Mouse (Mus musculus) limb, embryonic 12.5 days (tissue): Measurements from ENCODE around the gene C1qbp. TPM values are rescaled to one million over a fixed set of nuclear protein-coding genes. Genes with fewer than 3 reads are reported as not detected.

Experiments
- ATAC-seq: fragments of 200-750 bp; cut with Nextera tagmentation; 2 replicates; pipeline ENCODE4 v1.8.0; 2017; ENCODE audit warnings: low read depth, moderate TSS enrichment; ENCODE audit not compliant: insufficient number of reproducible peaks, insufficient read depth, low FRiP score, low TSS enrichment
- H3K27ac ChIP-seq: fragments of 300-500 bp; sonication (generic); 2 replicates; pipeline ENCODE4 v1.5.1; 2016; ENCODE audit warnings: mild to moderate bottlenecking, moderate library complexity
- H3K27me3 ChIP-seq: fragments of 300-500 bp; sonication (generic); 2 replicates; pipeline ENCODE4 v1.6.1; 2016; ENCODE audit warnings: mild to moderate bottlenecking, moderate library complexity
- H3K36me3 ChIP-seq: fragments of 300-500 bp; sonication (generic); 2 replicates; pipeline ENCODE4 v1.6.1; 2016; ENCODE audit warnings: mild to moderate bottlenecking, moderate library complexity
- H3K4me1 ChIP-seq: fragments of 300-500 bp; sonication (generic); replicated peaks from 2 replicates; pipeline ENCODE4 v1.6.1; 2016
- H3K4me2 ChIP-seq: fragments of 300-500 bp; sonication (generic); 2 replicates; pipeline ENCODE4 v1.6.1; 2016; ENCODE audit warnings: mild to moderate bottlenecking, moderate library complexity
- H3K4me3 ChIP-seq: fragments of 300-500 bp; sonication (generic); replicated peaks from 2 replicates; pipeline ENCODE4 v1.5.1; 2016; ENCODE audit warnings: mild to moderate bottlenecking
- H3K9ac ChIP-seq: fragments of 300-500 bp; sonication (generic); replicated peaks from 2 replicates; pipeline ENCODE4 v1.6.1; 2016; ENCODE audit warnings: mild to moderate bottlenecking, moderate library complexity
- H3K9me3 ChIP-seq: fragments of 300-500 bp; sonication (generic); 2 replicates; pipeline ENCODE4 v1.6.1; 2016; ENCODE audit warnings: mild to moderate bottlenecking, moderate library complexity
- WGBS: fragments of 180-500 bp; shearing (Covaris S2); methylation state at CpG from one replicate; pipeline ENCODE4 v1.1.7; 2016; 5-methylcytosine and 5-hydroxymethylcytosine counted together
- polyA plus RNA-seq: library from polyadenylated mRNA; unstranded; fragments of >200 nt; fragmentation: Nextera tagmentation; extraction: Ambion mirVana; gene quantifications from 2 replicates; pipeline ENCODE4 v1.2.1, GENCODE M21; 2016

The C1qbp gene
- polyA plus RNA-seq, 1 experiment from 2014 or later: 269 TPM

- no peaks in the 10 kb centered on the region for H3K27me3 ChIP-seq
- WGBS: 93% methylated on average over 1 of the region's 1 CpGs
- no peak for ATAC-seq
- H3K9me3 ChIP-seq: no peaks in the 10 kb centered on the region
- no peak overlapping the region for H3K9ac ChIP-seq
- H3K36me3 ChIP-seq: peaks cover 93% of the 10 kb centered on the region
- no peaks in the 10 kb centered on the region for H3K4me1 ChIP-seq
- no peak overlapping the region for H3K4me2 ChIP-seq
- no peak overlapping the region for H3K27ac ChIP-seq
- no peak overlapping the region for H3K4me3 ChIP-seq
Observed at GRCm38 (mm10) chr11:70942596-70942995, 40.2 kb downstream of the C1qbp start.

- no peak overlapping the region for H3K9ac ChIP-seq
- 94% methylated on average over 7 of the region's 7 CpGs for WGBS
- peaks cover 79% of the 10 kb centered on the region for H3K36me3 ChIP-seq
- no peak overlapping the region for H3K4me3 ChIP-seq
- no peaks in the 10 kb centered on the region for H3K4me1 ChIP-seq
- no peaks in the 10 kb centered on the region for H3K9me3 ChIP-seq
- no peak for ATAC-seq
- H3K27me3 ChIP-seq: no peaks in the 10 kb centered on the region
- H3K4me2 ChIP-seq: no peak overlapping the region
- H3K27ac ChIP-seq: no peak overlapping the region
Observed at GRCm38 (mm10) chr11:70935316-70935715, 47.5 kb downstream of the C1qbp start.

- no peak for ATAC-seq
- Histone ChIP-seq H3K36me3 (peaks cover 69% of the 10 kb centered on the region), H3K4me1 (no peaks in the 10 kb centered on the region), H3K4me2 (no peak overlapping the region), H3K9ac (no peak overlapping the region), H3K27me3 (no peaks in the 10 kb centered on the region), H3K27ac (no peak overlapping the region), H3K4me3 (no peak overlapping the region), H3K9me3 (no peaks in the 10 kb centered on the region)
- 90% methylated on average over 5 of the region's 5 CpGs for WGBS
Observed at GRCm38 (mm10) chr11:70931461-70931860, 51.4 kb downstream of the C1qbp start.

Other genes with a start within 250 kb of the C1qbp start
- 6.8 and 7.2 TPM in 2 replicates for gene Zfp3, start 218.8 kb downstream of the C1qbp start, polyA plus RNA-seq
- gene Scimp, start 170.4 kb downstream of the C1qbp start, polyA plus RNA-seq: not detected in 2 replicates
- gene Rabep1, start 138.2 kb downstream of the C1qbp start, polyA plus RNA-seq: 36.9 and 38.0 TPM in 2 replicates
- gene Nup88, start 13.1 kb downstream of the C1qbp start, polyA plus RNA-seq: 145 and 147 TPM in 2 replicates
- gene Rpain, start 12.8 kb downstream of the C1qbp start, polyA plus RNA-seq: 70.5 and 78.1 TPM in 2 replicates
- gene Dhx33, start 21.4 kb upstream of the C1qbp start, polyA plus RNA-seq: 28.2 and 29.4 TPM in 2 replicates
- 54.0 and 56.8 TPM in 2 replicates for gene Mis12, start 36.6 kb upstream of the C1qbp start, polyA plus RNA-seq
- gene Derl2, start 36.8 kb upstream of the C1qbp start, polyA plus RNA-seq: 37.2 and 38.3 TPM in 2 replicates
- gene 6330403K07Rik, start 50.5 kb upstream of the C1qbp start, polyA plus RNA-seq: 250 and 257 TPM in 2 replicates
- 0.05 TPM in 2 replicates for gene Nlrp1a, start 161.7 kb upstream of the C1qbp start, polyA plus RNA-seq
- not detected in 2 replicates for gene Nlrp1b, start 247.7 kb upstream of the C1qbp start, polyA plus RNA-seq